Mouse (Mus musculus) limb, embryonic 13.5 days (tissue): ENCODE results near the gene Pou6f2. TPM values are rescaled to one million over a fixed set of nuclear protein-coding genes. Genes with fewer than 3 reads are reported as not detected.
A peak's percentile ranks its signal among the peaks of the same experiment; 100 is the strongest.

Experiments
- ATAC-seq: fragments of 200-750 bp; cut with Nextera tagmentation; 2 replicates; pipeline ENCODE4 v1.8.0; 2017; ENCODE audit warnings: low read depth, moderate number of reproducible peaks, moderate TSS enrichment; ENCODE audit not compliant: low FRiP score
- H3K27ac ChIP-seq: fragments of 300-500 bp; sonication (generic); 2 replicates; pipeline ENCODE4 v1.5.1; 2015; ENCODE audit warnings: inconsistent platforms, mild to moderate bottlenecking, moderate library complexity
- H3K27me3 ChIP-seq: fragments of 300-500 bp; sonication (generic); 2 replicates; pipeline ENCODE4 v1.6.1; 2015; ENCODE audit warnings: mild to moderate bottlenecking, inconsistent platforms
- H3K36me3 ChIP-seq: fragments of 300-500 bp; sonication (generic); 2 replicates; pipeline ENCODE4 v1.6.1; 2015; ENCODE audit warnings: inconsistent platforms, mild to moderate bottlenecking, moderate library complexity
- H3K4me1 ChIP-seq: fragments of 300-500 bp; sonication (generic); 2 replicates; pipeline ENCODE4 v1.6.1; 2015; ENCODE audit warnings: inconsistent platforms
- H3K4me2 ChIP-seq: fragments of 300-500 bp; sonication (generic); replicated peaks from 2 replicates; pipeline ENCODE4 v1.6.1; 2015; ENCODE audit warnings: inconsistent platforms, mild to moderate bottlenecking, moderate library complexity
- H3K4me3 ChIP-seq: fragments of 300-500 bp; sonication (generic); 2 replicates; pipeline ENCODE4 v1.5.1; 2015; ENCODE audit warnings: moderate library complexity, mild to moderate bottlenecking, inconsistent platforms
- H3K9ac ChIP-seq: fragments of 300-500 bp; sonication (generic); 2 replicates; pipeline ENCODE4 v1.6.1; 2015; ENCODE audit warnings: mild to moderate bottlenecking, inconsistent platforms
- H3K9me3 ChIP-seq: fragments of 300-500 bp; sonication (generic); 2 replicates; pipeline ENCODE4 v1.6.1; 2016; ENCODE audit warnings: inconsistent platforms
- WGBS: fragments of 180-500 bp; shearing (Covaris S2); methylation state at CpG from one replicate; pipeline ENCODE4 v1.1.7; 2015; 5-methylcytosine and 5-hydroxymethylcytosine counted together
- polyA plus RNA-seq: library from polyadenylated mRNA; unstranded; fragments of >200 nt; fragmentation: Nextera tagmentation; extraction: Ambion mirVana; gene quantifications from 2 replicates; pipeline ENCODE4 v1.2.1, GENCODE M21; 2015

Gene Pou6f2
- 0.57 and 1.0 TPM in 2 replicates for polyA plus RNA-seq

- H3K27me3 ChIP-seq, result no peaks in the 10 kb centered on the region
- no peak within 1 kb of the TSS for H3K4me3 ChIP-seq
- H3K4me2 ChIP-seq, result no peak within 1 kb of the TSS
- ATAC-seq, result no peak
- no peaks in the 10 kb centered on the region for H3K36me3 ChIP-seq
- H3K27ac ChIP-seq, result no peak within 1 kb of the TSS
- no peak within 1 kb of the TSS for H3K9ac ChIP-seq
- peaks cover 4% of the 10 kb centered on the region; the same call in 1 of the 2 replicates for H3K4me1 ChIP-seq
- H3K9me3 ChIP-seq, result no peaks in the 10 kb centered on the region
- 83% methylated on average over 6 of the region's 6 CpGs for WGBS
Observed at GRCm38 (mm10) chr13:18397586-18397985, at the start of gene Pou6f2. TSS of gene Pou6f2 (minus strand) at chr13:18397686.

GRCm38 (mm10) chr13:18439858-18440257 is 42.4 kb upstream of the Pou6f2 start:
- Histone ChIP-seq H3K9me3 (no peaks in the 10 kb centered on the region), H3K4me2 (no peak overlapping the region), H3K4me1 (no peaks in the 10 kb centered on the region), H3K9ac (no peak overlapping the region), H3K36me3 (no peaks in the 10 kb centered on the region), H3K4me3 (no peak overlapping the region), H3K27ac (no peak overlapping the region), H3K27me3 (no peaks in the 10 kb centered on the region)
- 74% methylated on average over 3 of the region's 3 CpGs for WGBS
- ATAC-seq, result no peak

- H3K4me3 ChIP-seq, result no peak overlapping the region
- no peak overlapping the region for H3K9ac ChIP-seq
- ATAC-seq, result no peak
- H3K4me2 ChIP-seq, result no peak overlapping the region
- H3K4me1 ChIP-seq, result no peaks in the 10 kb centered on the region
- no peak overlapping the region for H3K27ac ChIP-seq
- H3K36me3 ChIP-seq, result no peaks in the 10 kb centered on the region
- no peaks in the 10 kb centered on the region for H3K9me3 ChIP-seq
- 86% methylated on average over 4 of the region's 4 CpGs for WGBS
- no peaks in the 10 kb centered on the region for H3K27me3 ChIP-seq
Observed at GRCm38 (mm10) chr13:18387673-18388072, 9.8 kb downstream of the Pou6f2 start.

GRCm38 (mm10) chr13:18363373-18363772 is 34.1 kb downstream of the Pou6f2 start:
- H3K4me1 ChIP-seq, result peaks cover 8% of the 10 kb centered on the region; the same call in 1 of the 2 replicates
- H3K9ac ChIP-seq, result no peak overlapping the region
- H3K4me3 ChIP-seq, result no peak overlapping the region
- no peak overlapping the region for H3K4me2 ChIP-seq
- peak; percentile 94 for ATAC-seq
- H3K36me3 ChIP-seq, result no peaks in the 10 kb centered on the region
- H3K27me3 ChIP-seq, result peaks cover 1% of the 10 kb centered on the region; the same call in 1 of the 2 replicates
- 9% methylated on average over 2 of the region's 2 CpGs for WGBS
- H3K9me3 ChIP-seq, result no peaks in the 10 kb centered on the region
- no peak overlapping the region for H3K27ac ChIP-seq

GRCm38 (mm10) chr13:18344580-18345333 is 52.7 kb downstream of the Pou6f2 start:
- WGBS, result 77% methylated on average over 4 of the region's 4 CpGs
- Histone ChIP-seq H3K4me1 (no peaks in the 10 kb centered on the region), H3K4me3 (no peak overlapping the region), H3K9me3 (no peaks in the 10 kb centered on the region), H3K4me2 (no peak overlapping the region), H3K36me3 (no peaks in the 10 kb centered on the region), H3K27me3 (no peaks in the 10 kb centered on the region), H3K27ac (no peak overlapping the region), H3K9ac (no peak overlapping the region)
- ATAC-seq, result no peak

GRCm38 (mm10) chr13:18338910-18339501 is 58.5 kb downstream of the Pou6f2 start:
- no peak overlapping the region for H3K27ac ChIP-seq
- H3K4me2 ChIP-seq, result no peak overlapping the region
- no peaks in the 10 kb centered on the region for H3K36me3 ChIP-seq
- H3K9me3 ChIP-seq, result no peaks in the 10 kb centered on the region
- WGBS, result 58% methylated on average over 10 of the region's 10 CpGs
- no peaks in the 10 kb centered on the region for H3K27me3 ChIP-seq
- no peak for ATAC-seq
- H3K4me1 ChIP-seq, result no peaks in the 10 kb centered on the region
- no peak overlapping the region for H3K4me3 ChIP-seq
- H3K9ac ChIP-seq, result no peak overlapping the region

- H3K27ac ChIP-seq, result no peak overlapping the region
- H3K4me3 ChIP-seq, result no peak overlapping the region
- H3K4me2 ChIP-seq, result no peak overlapping the region
- H3K27me3 ChIP-seq, result no peaks in the 10 kb centered on the region
- H3K9ac ChIP-seq, result no peak overlapping the region
- H3K4me1 ChIP-seq, result no peaks in the 10 kb centered on the region
- no peak for ATAC-seq
- no peaks in the 10 kb centered on the region for H3K36me3 ChIP-seq
- WGBS, result 85% methylated on average over 2 of the region's 2 CpGs
- H3K9me3 ChIP-seq, result no peaks in the 10 kb centered on the region
Observed at GRCm38 (mm10) chr13:18338022-18338421, 59.5 kb downstream of the Pou6f2 start.

GRCm38 (mm10) chr13:18334035-18334434 is 63.5 kb downstream of the Pou6f2 start:
- Histone ChIP-seq H3K27me3 (no peaks in the 10 kb centered on the region), H3K4me3 (no peak overlapping the region), H3K4me2 (no peak overlapping the region), H3K4me1 (no peaks in the 10 kb centered on the region), H3K27ac (no peak overlapping the region), H3K9me3 (no peaks in the 10 kb centered on the region), H3K9ac (no peak overlapping the region), H3K36me3 (no peaks in the 10 kb centered on the region)
- WGBS, result 86% methylated on average over 4 of the region's 4 CpGs
- ATAC-seq, result no peak

GRCm38 (mm10) chr13:18332596-18332995 is 64.9 kb downstream of the Pou6f2 start:
- no peaks in the 10 kb centered on the region for H3K4me1 ChIP-seq
- no peaks in the 10 kb centered on the region for H3K27me3 ChIP-seq
- no peak overlapping the region for H3K4me3 ChIP-seq
- no peak overlapping the region for H3K4me2 ChIP-seq
- ATAC-seq, result peak; percentile 19; the same call in 1 of the 2 replicates
- 43% methylated on average over 1 of the region's 1 CpGs for WGBS
- no peaks in the 10 kb centered on the region for H3K9me3 ChIP-seq
- no peak overlapping the region for H3K9ac ChIP-seq
- H3K36me3 ChIP-seq, result no peaks in the 10 kb centered on the region
- no peak overlapping the region for H3K27ac ChIP-seq

- no peaks in the 10 kb centered on the region for H3K4me1 ChIP-seq
- no peak overlapping the region for H3K4me3 ChIP-seq
- no peaks in the 10 kb centered on the region for H3K36me3 ChIP-seq
- no peak overlapping the region for H3K27ac ChIP-seq
- no peaks in the 10 kb centered on the region for H3K27me3 ChIP-seq
- no peak overlapping the region for H3K9ac ChIP-seq
- ATAC-seq, result no peak
- no peak overlapping the region for H3K4me2 ChIP-seq
- 52% methylated on average over 6 of the region's 6 CpGs for WGBS
- no peaks in the 10 kb centered on the region for H3K9me3 ChIP-seq
Observed at GRCm38 (mm10) chr13:18323980-18324678, 73.4 kb downstream of the Pou6f2 start.

- 80% methylated on average over 8 of the region's 8 CpGs for WGBS
- Histone ChIP-seq H3K4me3 (no peak overlapping the region), H3K4me2 (no peak overlapping the region), H3K27ac (no peak overlapping the region), H3K9me3 (no peaks in the 10 kb centered on the region), H3K27me3 (no peaks in the 10 kb centered on the region), H3K4me1 (no peaks in the 10 kb centered on the region), H3K9ac (no peak overlapping the region), H3K36me3 (no peaks in the 10 kb centered on the region)
- no peak for ATAC-seq
Observed at GRCm38 (mm10) chr13:18323407-18323806, 74.1 kb downstream of the Pou6f2 start.

- 53% methylated on average over 8 of the region's 8 CpGs for WGBS
- peaks cover 15% of the 10 kb centered on the region for H3K4me1 ChIP-seq
- H3K27me3 ChIP-seq, result no peaks in the 10 kb centered on the region
- no peak overlapping the region for H3K4me2 ChIP-seq
- H3K27ac ChIP-seq, result 0 out of 2 replicates have a peak overlapping the region, but pooled peaks have one; percentile 34
- H3K9me3 ChIP-seq, result no peaks in the 10 kb centered on the region
- H3K9ac ChIP-seq, result no peak overlapping the region
- no peak overlapping the region for H3K4me3 ChIP-seq
- no peaks in the 10 kb centered on the region for H3K36me3 ChIP-seq
- no peak for ATAC-seq
Observed at GRCm38 (mm10) chr13:18312613-18313012, 84.9 kb downstream of the Pou6f2 start.
